Mouse (Mus musculus): Measurements from ENCODE around the gene Tnrc6c.

DNA sequence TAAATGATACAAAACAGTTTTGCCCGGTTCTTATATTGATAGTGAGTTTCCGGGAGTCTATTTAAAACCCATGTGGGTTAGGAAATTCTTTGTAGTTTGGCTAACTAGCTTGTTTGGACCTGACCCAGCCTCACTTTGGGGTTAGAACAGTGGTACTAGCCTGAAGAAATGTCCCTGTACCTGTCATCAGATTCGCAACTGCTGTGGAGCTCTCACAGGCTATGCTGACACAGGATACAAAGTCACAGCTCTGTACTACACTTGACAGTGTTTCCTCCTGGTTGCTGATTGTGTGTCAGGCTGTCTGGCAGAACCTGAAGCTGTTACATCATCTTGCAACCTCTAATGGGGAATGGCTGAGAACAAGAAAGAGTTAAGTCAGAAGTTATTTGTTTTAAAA lies 75.3 kb downstream of the Tnrc6c start:
- TF ChIP-seq KAT2A (IDR thresholded peaks at IDR 0.05; ENCODE audit: insufficient replicate concordance, low read length) (no peak), EP300 (IDR thresholded peaks at IDR 0.05; ENCODE audit: low read length) (no peak), TCF12 (IDR thresholded peaks at IDR 0.05; ENCODE audit: low read depth, low read length) (no peak), POLR2A (IDR thresholded peaks at IDR 0.05; ENCODE audit: low read depth, low read length) (no peak), CHD2 (IDR thresholded peaks at IDR 0.05; ENCODE audit: low read length) (no peak), SIN3A (IDR thresholded peaks at IDR 0.05; ENCODE audit: low read length) (no peak), GABPA (IDR thresholded peaks at IDR 0.05; ENCODE audit: insufficient replicate concordance, low read depth, low read length) (no peak), E2F4 (IDR thresholded peaks at IDR 0.05; ENCODE audit: insufficient replicate concordance, low read depth, low read length) (no peak), ZKSCAN1 (IDR thresholded peaks at IDR 0.05; ENCODE audit: borderline replicate concordance, low read depth, low read length) (no peak)
